Mouse (Mus musculus) kidney, adult 2 months (tissue): ENCODE data around the gene Zfyve19. TPM values are rescaled to one million over a fixed set of nuclear protein-coding genes. Genes with fewer than 3 reads are reported as not detected.

Source experiments
- DNase-seq: peaks from one replicate; pipeline ENCODE4 v3.0.0; 2021
- H3K27ac ChIP-seq: fragments of 200-500 bp; 2 replicates; pipeline ENCODE4 v1.5.1; 2012; ENCODE audit warnings: low read depth, low read length, control low read depth, inconsistent platforms; ENCODE audit not compliant: insufficient read depth
- H3K27me3 ChIP-seq: fragments of 200-500 bp; replicated peaks from 2 replicates; pipeline ENCODE4 v1.6.1; 2012; ENCODE audit warnings: mild to moderate bottlenecking, moderate library complexity, low read length, inconsistent platforms; ENCODE audit not compliant: control insufficient read depth, insufficient read depth
- H3K36me3 ChIP-seq: fragments of 200-500 bp; 2 replicates; pipeline ENCODE4 v1.6.1; 2012; ENCODE audit warnings: mild to moderate bottlenecking, moderate library complexity, low read length, inconsistent platforms; ENCODE audit not compliant: control insufficient read depth, insufficient read depth
- H3K4me1 ChIP-seq: fragments of 200-500 bp; 2 replicates; pipeline ENCODE4 v1.6.1; 2011; ENCODE audit warnings: low read length; ENCODE audit not compliant: control insufficient read depth, insufficient read depth
- H3K4me3 ChIP-seq: fragments of 200-500 bp; 2 replicates; pipeline ENCODE4 v1.5.1; 2011; ENCODE audit warnings: mild to moderate bottlenecking, low read depth, low read length, control low read depth; ENCODE audit not compliant: insufficient read depth
- CTCF ChIP-seq: fragments of 200-500 bp; conservative IDR thresholded peaks from 2 replicates; pipeline ENCODE4 v1.5.1; 2011; ENCODE audit warnings: low read depth, mild to moderate bottlenecking, control low read depth, low read length, moderate library complexity, mixed read lengths; ENCODE audit not compliant: insufficient read depth, insufficient read length
- POLR2A ChIP-seq: fragments of 200-500 bp; IDR thresholded peaks from one replicate; pipeline ENCODE4 v1.6.1; 2011; ENCODE audit warnings: low read depth, low read length, control low read depth
- WGBS: fragments of 180-500 bp; shearing (Covaris S2); methylation state at CpG from one replicate; pipeline ENCODE4 v1.1.7; 2018; 5-methylcytosine and 5-hydroxymethylcytosine counted together
- polyA plus RNA-seq: library from polyadenylated mRNA; depleted of rRNA; stranded (reverse); fragments of >200 nt; gene quantifications from 2 replicates; pipeline ENCODE4 v1.2.3, GENCODE M21; 2012

Gene Zfyve19
- polyA plus RNA-seq, 1 experiment = 39.1 TPM

GRCm38 (mm10) chr2:119176761-119177160 is 31.7 kb upstream of the Zfyve19 start:
- no peak overlapping the region for H3K4me3 ChIP-seq
- 47% methylated on average over 3 of the region's 3 CpGs for WGBS
- H3K4me1 ChIP-seq = no peaks in the 10 kb centered on the region
- no peaks in the 10 kb centered on the region for H3K27me3 ChIP-seq
- H3K36me3 ChIP-seq = no peaks in the 10 kb centered on the region; the same call in 1 of the 2 replicates
- no peak for TF ChIP-seq POLR2A
- peak; percentile 14; the same call in 1 of the 2 replicates for TF ChIP-seq CTCF
- no peak overlapping the region for H3K27ac ChIP-seq
- DNase-seq = peak; percentile 56

GRCm38 (mm10) chr2:119177384-119177939 is 31.0 kb upstream of the Zfyve19 start:
- WGBS = 82% methylated on average over 5 of the region's 5 CpGs
- H3K4me1 ChIP-seq = no peaks in the 10 kb centered on the region
- no peaks in the 10 kb centered on the region for H3K27me3 ChIP-seq
- no peaks in the 10 kb centered on the region; the same call in 1 of the 2 replicates for H3K36me3 ChIP-seq
- no peak overlapping the region for H3K4me3 ChIP-seq
- DNase-seq = no peak
- no peak overlapping the region for H3K27ac ChIP-seq
- TF ChIP-seq CTCF = no peak
- TF ChIP-seq POLR2A = no peak

- H3K4me3 ChIP-seq = no peak overlapping the region
- TF ChIP-seq CTCF (no peak), POLR2A (no peak)
- H3K27ac ChIP-seq = no peak overlapping the region
- DNase-seq = no peak
- H3K36me3 ChIP-seq = no peaks in the 10 kb centered on the region; the same call in 1 of the 2 replicates
- H3K4me1 ChIP-seq = no peaks in the 10 kb centered on the region
- WGBS = 90% methylated on average over 7 of the region's 7 CpGs
- H3K27me3 ChIP-seq = no peaks in the 10 kb centered on the region
Measured at GRCm38 (mm10) chr2:119182914-119183313, 25.5 kb upstream of the Zfyve19 start.

GRCm38 (mm10) chr2:119189029-119189710 is 19.2 kb upstream of the Zfyve19 start:
- TF ChIP-seq CTCF = peak; percentile 95
- no peak for TF ChIP-seq POLR2A
- Histone ChIP-seq H3K27me3 (no peaks in the 10 kb centered on the region), H3K4me1 (peaks cover 3% of the 10 kb centered on the region; the same call in 1 of the 2 replicates), H3K36me3 (no peaks in the 10 kb centered on the region), H3K27ac (no peak overlapping the region), H3K4me3 (peak overlapping the region; percentile 34; the same call in 1 of the 2 replicates)
- 4% methylated on average over 15 of the region's 15 CpGs for WGBS
- DNase-seq = peak; percentile 86

- Histone ChIP-seq H3K27me3 (no peaks in the 10 kb centered on the region), H3K36me3 (no peaks in the 10 kb centered on the region), H3K4me1 (peaks cover 3% of the 10 kb centered on the region; the same call in 1 of the 2 replicates), H3K27ac (no peak overlapping the region), H3K4me3 (no peak overlapping the region)
- no peak for DNase-seq
- WGBS = 79% methylated on average over 5 of the region's 5 CpGs
- TF ChIP-seq CTCF (no peak), POLR2A (no peak)
Measured at GRCm38 (mm10) chr2:119190969-119191368, 17.4 kb upstream of the Zfyve19 start.

GRCm38 (mm10) chr2:119194140-119194539 is 14.3 kb upstream of the Zfyve19 start:
- no peaks in the 10 kb centered on the region for H3K36me3 ChIP-seq
- H3K4me1 ChIP-seq = peaks cover 1% of the 10 kb centered on the region; the same call in 1 of the 2 replicates
- no peak for DNase-seq
- TF ChIP-seq POLR2A (no peak), CTCF (no peak)
- no peak overlapping the region for H3K4me3 ChIP-seq
- H3K27me3 ChIP-seq = no peaks in the 10 kb centered on the region
- no peak overlapping the region for H3K27ac ChIP-seq
- WGBS = 82% methylated on average over 5 of the region's 5 CpGs
